Mouse (Mus musculus): ENCODE data around the gene Zfp341. TPM values are rescaled to one million over a fixed set of nuclear protein-coding genes. Genes with fewer than 3 reads are reported as not detected.

Gene Zfp341
- total and polyA plus RNA-seq, 2 experiments from 2014 or later: 1.4 to 10.2 TPM

- peaks cover 3% of the 10 kb centered on the region; the same call in 1 of the 2 replicates for H3K36me3 ChIP-seq (ENCODE audit: insufficient read depth)
- peaks cover 4% of the 10 kb centered on the region; the same call in 1 of the 2 replicates for H3K4me1 ChIP-seq (ENCODE audit: insufficient read depth)
- DNase-seq (no peak), ATAC-seq (no peak)
- H3K4me2 ChIP-seq (ENCODE audit: low read depth): no peak overlapping the region
- 73% methylated on average over 4 of the region's 4 CpGs for WGBS
- H3K9ac ChIP-seq: no peak overlapping the region
- TF ChIP-seq CTCF (IDR thresholded peaks at IDR 0.05; ENCODE audit: low read depth): no peak
- H3K27me3 ChIP-seq (ENCODE audit: insufficient read depth, low read length): no peaks in the 10 kb centered on the region
- H3K9me3 ChIP-seq (ENCODE audit: low read length): no peaks in the 10 kb centered on the region
- H3K4me3 ChIP-seq (ENCODE audit: low read depth, low read length): no peak overlapping the region
- no peak overlapping the region for H3K27ac ChIP-seq (ENCODE audit: low read depth, low read length)
Measured at GRCm38 (mm10) chr2:154670741-154671140, 57.6 kb downstream of the Zfp341 start.

- Histone ChIP-seq H3K9me3 (ENCODE audit: low read length) (no peaks in the 10 kb centered on the region), H3K4me2 (ENCODE audit: low read depth) (no peak overlapping the region), H3K36me3 (ENCODE audit: insufficient read depth) (peaks cover 3% of the 10 kb centered on the region; the same call in 1 of the 2 replicates), H3K27ac (ENCODE audit: low read depth, low read length) (no peak overlapping the region), H3K4me1 (ENCODE audit: insufficient read depth) (peaks cover 12% of the 10 kb centered on the region), H3K9ac (no peak overlapping the region), H3K4me3 (ENCODE audit: low read depth, low read length) (no peak overlapping the region), H3K27me3 (ENCODE audit: insufficient read depth, low read length) (no peaks in the 10 kb centered on the region)
- DNase-seq (no peak), ATAC-seq (no peak)
- TF ChIP-seq CTCF (IDR thresholded peaks at IDR 0.05; ENCODE audit: low read depth): no peak
- 56% methylated on average over 4 of the region's 4 CpGs for WGBS
Measured at GRCm38 (mm10) chr2:154674008-154674407, 60.9 kb downstream of the Zfp341 start.

GRCm38 (mm10) chr2:154676653-154677609, 63.8 kb downstream of the Zfp341 start:
- H3K4me2 ChIP-seq (ENCODE audit: low read depth): peak overlapping the region; percentile 44
- peaks cover 8% of the 10 kb centered on the region for H3K4me1 ChIP-seq (ENCODE audit: insufficient read depth)
- no peaks in the 10 kb centered on the region for H3K9me3 ChIP-seq (ENCODE audit: low read length)
- H3K9ac ChIP-seq: peak overlapping the region; percentile 19; the same call in 1 of the 2 replicates
- no peak for TF ChIP-seq CTCF (IDR thresholded peaks at IDR 0.05; ENCODE audit: low read depth)
- H3K36me3 ChIP-seq (ENCODE audit: insufficient read depth): no peaks in the 10 kb centered on the region
- H3K27ac ChIP-seq (ENCODE audit: low read depth, low read length): peak overlapping the region; percentile 86
- no peak overlapping the region for H3K4me3 ChIP-seq (ENCODE audit: low read depth, low read length)
- H3K27me3 ChIP-seq (ENCODE audit: insufficient read depth, low read length): no peaks in the 10 kb centered on the region
- DNase-seq (peak; percentile 68), ATAC-seq (peak; percentile 81)
- WGBS: 53% methylated on average over 19 of the region's 19 CpGs

GRCm38 (mm10) chr2:154677651-154678139, 64.6 kb downstream of the Zfp341 start:
- Histone ChIP-seq H3K36me3 (ENCODE audit: insufficient read depth) (no peaks in the 10 kb centered on the region), H3K4me2 (ENCODE audit: low read depth) (peak overlapping the region; percentile 44), H3K27me3 (ENCODE audit: insufficient read depth, low read length) (no peaks in the 10 kb centered on the region), H3K9me3 (ENCODE audit: low read length) (no peaks in the 10 kb centered on the region), H3K9ac (peak overlapping the region; percentile 19; the same call in 1 of the 2 replicates), H3K4me1 (ENCODE audit: insufficient read depth) (peaks cover 8% of the 10 kb centered on the region), H3K4me3 (ENCODE audit: low read depth, low read length) (peak overlapping the region; percentile 11; the same call in 1 of the 2 replicates), H3K27ac (ENCODE audit: low read depth, low read length) (peak overlapping the region; percentile 86)
- ATAC-seq (peak; percentile 88), DNase-seq (peak; percentile 96)
- WGBS: 2% methylated on average over 10 of the region's 10 CpGs
- no peak for TF ChIP-seq CTCF (IDR thresholded peaks at IDR 0.05; ENCODE audit: low read depth)

- 85% methylated on average over 3 of the region's 3 CpGs for WGBS
- Histone ChIP-seq H3K4me3 (ENCODE audit: low read depth, low read length) (no peak overlapping the region), H3K4me2 (ENCODE audit: low read depth) (no peak overlapping the region), H3K27me3 (ENCODE audit: insufficient read depth, low read length) (no peaks in the 10 kb centered on the region), H3K4me1 (ENCODE audit: insufficient read depth) (peaks cover 13% of the 10 kb centered on the region), H3K9ac (no peak overlapping the region), H3K9me3 (ENCODE audit: low read length) (no peaks in the 10 kb centered on the region), H3K36me3 (ENCODE audit: insufficient read depth) (no peaks in the 10 kb centered on the region), H3K27ac (ENCODE audit: low read depth, low read length) (no peak overlapping the region)
- TF ChIP-seq CTCF (IDR thresholded peaks at IDR 0.05; ENCODE audit: low read depth): no peak
- DNase-seq (no peak), ATAC-seq (no peak)
Measured at GRCm38 (mm10) chr2:154678995-154679394, 65.9 kb downstream of the Zfp341 start.

GRCm38 (mm10) chr2:154680337-154680736, 67.2 kb downstream of the Zfp341 start:
- Histone ChIP-seq H3K4me1 (ENCODE audit: insufficient read depth) (peaks cover 13% of the 10 kb centered on the region), H3K27me3 (ENCODE audit: insufficient read depth, low read length) (no peaks in the 10 kb centered on the region), H3K9me3 (ENCODE audit: low read length) (no peaks in the 10 kb centered on the region), H3K9ac (no peak overlapping the region), H3K36me3 (ENCODE audit: insufficient read depth) (no peaks in the 10 kb centered on the region; the same call in 1 of the 2 replicates), H3K27ac (ENCODE audit: low read depth, low read length) (no peak overlapping the region), H3K4me3 (ENCODE audit: low read depth, low read length) (no peak overlapping the region), H3K4me2 (ENCODE audit: low read depth) (no peak overlapping the region)
- 83% methylated on average over 2 of the region's 2 CpGs for WGBS
- TF ChIP-seq CTCF (IDR thresholded peaks at IDR 0.05; ENCODE audit: low read depth): no peak
- DNase-seq: no peak
- no peak for ATAC-seq

GRCm38 (mm10) chr2:154680941-154681340, 67.8 kb downstream of the Zfp341 start:
- no peak for TF ChIP-seq CTCF (IDR thresholded peaks at IDR 0.05; ENCODE audit: low read depth)
- DNase-seq: peak; percentile 38
- Histone ChIP-seq H3K9me3 (ENCODE audit: low read length) (no peaks in the 10 kb centered on the region), H3K4me1 (ENCODE audit: insufficient read depth) (peaks cover 13% of the 10 kb centered on the region), H3K27me3 (ENCODE audit: insufficient read depth, low read length) (no peaks in the 10 kb centered on the region), H3K4me2 (ENCODE audit: low read depth) (no peak overlapping the region), H3K4me3 (ENCODE audit: low read depth, low read length) (no peak overlapping the region), H3K27ac (ENCODE audit: low read depth, low read length) (no peak overlapping the region), H3K9ac (no peak overlapping the region), H3K36me3 (ENCODE audit: insufficient read depth) (no peaks in the 10 kb centered on the region; the same call in 1 of the 2 replicates)
- 57% methylated on average over 6 of the region's 6 CpGs for WGBS
- no peak for ATAC-seq
